23 mouse cellular contexts compared by ENCODE assay signal in genomic region chr9:86334357-86334756, GRCm38 (mm10).
DNase-seq lines count a peak whose midpoint lies in the region; ATAC-seq and TF ChIP-seq lines count a peak whose summit lies in the region.
"Had no signal": no experiment of that assay in that cellular context is flagged by ENCODE, and none has a peak within 500 bp of the region (broad histone marks: within the 10 kb centered on the region; RNA-seq: fewer than 3 reads in every experiment).

No protein-coding gene starts in this region.

- no peak for TF ChIP-seq RAD21 in CH12.LX (IDR thresholded peaks at IDR 0.05; ENCODE audit: low read depth, low read length)

- no peak for ATAC-seq in midbrain, embryonic 11.5 days (ENCODE audit: low FRiP score)
- no peak for ATAC-seq in midbrain, embryonic 15.5 days (replicated peaks)
- no peak for ATAC-seq in CD4-positive, CD25-positive, alpha-beta regulatory T cell, adult 4 months
- ATAC-seq: activated CD4-positive, CD25-positive, alpha-beta regulatory T cell, adult 4 months; forebrain, embryonic 13.5 days; forebrain, embryonic 15.5 days; forebrain, postnatal 0 days; Patski had no signal

- H3K36me3 ChIP-seq in midbrain, embryonic 11.5 days (ENCODE audit: control insufficient read depth, insufficient read depth, low read length) = no peaks in the 10 kb centered on the region
- no peaks in the 10 kb centered on the region for H3K36me3 ChIP-seq in midbrain, embryonic 15.5 days (replicated peaks)
- no peaks in the 10 kb centered on the region for H3K36me3 ChIP-seq in CH12.LX (replicated peaks in 1 of 2; ENCODE audit: control insufficient read depth in 1 of 2, insufficient read depth in 1 of 2, low read length in 1 of 2)
- no peaks in the 10 kb centered on the region for H3K36me3 ChIP-seq in splenic B cell, adult 2 months (ENCODE audit: control insufficient read depth, insufficient read depth, low read length, poor library complexity, severe bottlenecking)
- H3K36me3 ChIP-seq: embryonic facial prominence, embryonic 10.5 days; embryonic facial prominence, embryonic 12.5 days; forebrain, embryonic 15.5 days; G1E had no signal

- peak; percentile 33 for DNase-seq in midbrain, embryonic 11.5 days (ENCODE audit: low spot score, missing footprints)
- peak; percentile 6 for DNase-seq in CH12.LX (ENCODE audit: extremely low read depth)
- peak; percentile 10 for DNase-seq in splenic B cell, adult 2 months (ENCODE audit: low read depth, low spot score)
- DNase-seq in kidney, adult 11 months = no peak
- DNase-seq: adrenal gland, adult 8-10 months; adrenal gland, postnatal 14 days; adrenal gland, postnatal 36 days; B cell, adult 2 months; cerebellum, adult 11-12 months; cerebellum, adult 2 months; cerebellum, adult 9-10 months; cerebellum, postnatal 10 days; cerebellum, postnatal 25 days; forebrain, postnatal 0 days had no signal

- H3K4me3 ChIP-seq in midbrain, embryonic 11.5 days (ENCODE audit: low read depth, low read length) = no peak overlapping the region
- H3K4me3 ChIP-seq in midbrain, embryonic 15.5 days = no peak overlapping the region
- no peak overlapping the region for H3K4me3 ChIP-seq in CH12.LX (replicated peaks in 1 of 3; ENCODE audit: low read depth in 2 of 3, low read length in 2 of 3, poor library complexity in 1 of 3)
- H3K4me3 ChIP-seq: embryonic facial prominence, embryonic 10.5 days; embryonic facial prominence, embryonic 12.5 days; forebrain, embryonic 13.5 days; forebrain, embryonic 15.5 days had no signal

- H3K9ac ChIP-seq in midbrain, embryonic 11.5 days (ENCODE audit: low read length) = no peak overlapping the region
- no peak overlapping the region for H3K9ac ChIP-seq in midbrain, embryonic 15.5 days
- no peak overlapping the region for H3K9ac ChIP-seq in CH12.LX (ENCODE audit: insufficient read depth, low read depth)
- H3K9ac ChIP-seq: embryonic facial prominence, embryonic 12.5 days; forebrain, embryonic 13.5 days; forebrain, embryonic 15.5 days; forebrain, postnatal 0 days had no signal

- in situ Hi-C loops in CH12.LX (cut with MboI; ENCODE audit: low pct_ligation_motif_present, low pct_unique_long_range_greater_than_20kb, low sequenced_read_pairs) = no loop called here

- no peaks in the 10 kb centered on the region for H3K4me1 ChIP-seq in midbrain, embryonic 11.5 days (ENCODE audit: control insufficient read depth, insufficient read depth, low read length)
- H3K4me1 ChIP-seq in midbrain, embryonic 15.5 days = no peaks in the 10 kb centered on the region
- H3K4me1 ChIP-seq in CH12.LX (ENCODE audit: control insufficient read depth in 1 of 2, insufficient read depth in 2 of 2) = peaks cover 0 to 9% of the 10 kb centered on the region in 2 experiments; a peak in 2 of 4 replicates
- H3K4me1 ChIP-seq: embryonic facial prominence, embryonic 10.5 days had no signal

- dilution Hi-C loops in CH12.LX (cut with MboI; ENCODE audit: extremely low pct_ligation_motif_present, extremely low pct_unique_long_range_greater_than_20kb, low sequenced_read_pairs) = no loop called here

- H3K27me3 ChIP-seq in midbrain, embryonic 11.5 days (ENCODE audit: control insufficient read depth, insufficient read depth, low read length) = no peaks in the 10 kb centered on the region
- H3K27me3 ChIP-seq in midbrain, embryonic 15.5 days (replicated peaks) = no peaks in the 10 kb centered on the region
- no peaks in the 10 kb centered on the region for H3K27me3 ChIP-seq in CH12.LX (replicated peaks)
- H3K27me3 ChIP-seq in splenic B cell, adult 2 months (ENCODE audit: control insufficient read depth, insufficient read depth, low read length, poor library complexity, severe bottlenecking) = no peaks in the 10 kb centered on the region
- H3K27me3 ChIP-seq: embryonic facial prominence, embryonic 12.5 days; forebrain, embryonic 13.5 days; forebrain, embryonic 15.5 days; Patski had no signal

- TF ChIP-seq EP300 in CH12.LX (IDR thresholded peaks at IDR 0.05; ENCODE audit: low read length) = no peak

- 92% methylated on average over 5 of the region's 5 CpGs for WGBS in midbrain, embryonic 11.5 days
- 95% methylated on average over 5 of the region's 5 CpGs for WGBS in midbrain, embryonic 15.5 days

- no peak overlapping the region for H3K4me2 ChIP-seq in midbrain, embryonic 11.5 days
- no peak overlapping the region for H3K4me2 ChIP-seq in midbrain, embryonic 15.5 days
- no peak overlapping the region for H3K4me2 ChIP-seq in CH12.LX (ENCODE audit: insufficient read depth, low read depth, poor library complexity, severe bottlenecking)
- H3K4me2 ChIP-seq: embryonic facial prominence, embryonic 12.5 days; forebrain, embryonic 13.5 days; forebrain, embryonic 15.5 days had no signal

- no peak overlapping the region for H3K27ac ChIP-seq in midbrain, embryonic 11.5 days (ENCODE audit: low read depth, low read length)
- no peak overlapping the region for H3K27ac ChIP-seq in midbrain, embryonic 15.5 days
- H3K27ac ChIP-seq in CH12.LX (ENCODE audit: insufficient read depth, low read depth) = no peak overlapping the region
- H3K27ac ChIP-seq: embryonic facial prominence, embryonic 10.5 days; embryonic facial prominence, embryonic 12.5 days; forebrain, embryonic 13.5 days; forebrain, embryonic 15.5 days had no signal

- no peak for TF ChIP-seq POLR2A in CH12.LX (IDR thresholded peaks at IDR 0.05; ENCODE audit: low read depth, low read length)

- no peaks in the 10 kb centered on the region for H3K79me2 ChIP-seq in CH12.LX (replicated peaks; ENCODE audit: control insufficient read depth, extremely low read depth, insufficient read depth, poor library complexity, severe bottlenecking)

- no peak for TF ChIP-seq CTCF in CH12.LX (conservative IDR thresholded peaks at IDR 0.05 in 1 of 2, IDR thresholded peaks at IDR 0.05 in 1 of 2; ENCODE audit: low read depth in 2 of 2, low read length in 2 of 2)

- H3K9me3 ChIP-seq in midbrain, embryonic 11.5 days (ENCODE audit: control insufficient read depth, low read length) = no peaks in the 10 kb centered on the region
- H3K9me3 ChIP-seq in midbrain, embryonic 15.5 days = no peaks in the 10 kb centered on the region
- H3K9me3 ChIP-seq in CH12.LX (replicated peaks; ENCODE audit: low read length) = peaks cover 3% of the 10 kb centered on the region
- H3K9me3 ChIP-seq: embryonic facial prominence, embryonic 10.5 days; embryonic facial prominence, embryonic 12.5 days; forebrain, embryonic 13.5 days; forebrain, embryonic 15.5 days; G1E had no signal

TF ChIP-seq in CH12.LX, 34 proteins besides CTCF, POLR2A, EP300 and RAD21:
- TF ChIP-seq GABPA (IDR thresholded peaks at IDR 0.05; ENCODE audit: insufficient replicate concordance, low read depth, low read length) (no peak), KAT2A (IDR thresholded peaks at IDR 0.05; ENCODE audit: insufficient replicate concordance, low read length) (no peak), ZKSCAN1 (IDR thresholded peaks at IDR 0.05; ENCODE audit: borderline replicate concordance, low read depth, low read length) (no peak), MAX (IDR thresholded peaks at IDR 0.05; ENCODE audit: low read length) (no peak), IRF4 (IDR thresholded peaks at IDR 0.05; ENCODE audit: low read depth, low read length) (no peak), JUND (conservative IDR thresholded peaks at IDR 0.05; ENCODE audit: low read depth, low read length) (no peak), ZC3H11A (IDR thresholded peaks at IDR 0.05; ENCODE audit: low read depth, low read length) (no peak), ELF1 (IDR thresholded peaks at IDR 0.05; ENCODE audit: low read depth, low read length) (no peak), PAX5 (IDR thresholded peaks at IDR 0.05; ENCODE audit: low read length) (no peak), ZNF384 (IDR thresholded peaks at IDR 0.05; ENCODE audit: low read depth, low read length) (no peak), SIN3A (IDR thresholded peaks at IDR 0.05; ENCODE audit: low read length) (no peak), POLR2AphosphoS2 (IDR thresholded peaks at IDR 0.05; ENCODE audit: low read depth, low read length) (no peak), UBTF (IDR thresholded peaks at IDR 0.05; ENCODE audit: low read depth, low read length) (no peak), MXI1 (IDR thresholded peaks at IDR 0.05; ENCODE audit: low read depth, low read length) (no peak), ETS1 (conservative IDR thresholded peaks at IDR 0.05; ENCODE audit: low read depth, low read length) (no peak)
